Mouse (Mus musculus) layer of hippocampus, postnatal 10 days (tissue): Measurements from ENCODE around the gene Gab3. TPM values are rescaled to one million over a fixed set of nuclear protein-coding genes. Genes with fewer than 3 reads are reported as not detected.
A peak's percentile ranks its signal among the peaks of the same experiment; 100 is the strongest.
"Not testable (repeated sequence)": the region's sequence is repeated elsewhere in the genome, so short reads cannot be mapped to it uniquely, and the experiment has no call there.

Experiments used
- DNase-seq, 2 experiments: peaks; one replicate each; pipeline ENCODE4 v3.0.0; 2021; ENCODE audit warnings: low spot score in 2 of 2
- total RNA-seq, 2 experiments: library from RNA; stranded (reverse); gene quantifications; 2 replicates each; pipeline ENCODE4 v1.2.3; 2021

Gab3 gene
- total RNA-seq, 2 experiments from 2014 or later, result 1.3 to 3.2 TPM

DNA sequence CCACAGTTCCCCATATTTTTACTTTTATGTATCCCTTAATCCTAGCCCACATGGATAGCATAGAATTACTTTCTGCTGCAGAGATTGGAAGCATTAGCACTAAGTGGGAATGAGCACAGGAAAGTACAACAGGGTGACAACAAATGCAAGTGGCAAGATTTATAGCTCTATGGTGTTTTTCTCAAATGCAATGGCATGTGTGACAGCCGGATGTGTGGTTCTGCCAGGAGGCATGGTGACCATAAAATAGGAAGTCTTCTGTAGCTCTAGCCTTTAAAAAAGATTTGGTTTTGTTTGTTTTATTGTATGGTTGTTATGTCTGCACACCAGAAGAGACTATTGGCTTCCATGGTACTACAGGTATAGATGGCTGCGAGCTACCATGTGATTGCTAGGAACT is 50.1 kb downstream of the Gab3 start:
- DNase-seq, result no peak

DNA sequence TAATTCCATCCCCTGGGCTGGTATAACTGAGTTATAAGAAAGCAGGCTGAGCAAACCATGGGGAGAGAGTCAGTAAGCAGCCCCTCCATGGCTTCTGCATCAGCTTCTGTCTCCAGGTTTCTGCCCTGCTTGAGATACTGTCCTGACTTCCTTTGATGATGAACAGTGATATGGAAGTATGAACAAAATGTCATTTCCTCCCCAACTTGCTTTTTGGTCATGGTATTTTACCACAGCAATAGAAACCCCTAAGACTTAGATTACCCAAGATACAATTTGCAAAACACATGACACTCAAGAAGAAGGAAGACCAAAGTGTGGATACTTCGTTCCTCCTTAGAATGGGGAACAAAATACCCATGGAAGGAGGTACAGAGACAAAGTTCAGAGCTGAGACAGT is 51.2 kb downstream of the Gab3 start:
- not testable (repeated sequence) for DNase-seq

DNA sequence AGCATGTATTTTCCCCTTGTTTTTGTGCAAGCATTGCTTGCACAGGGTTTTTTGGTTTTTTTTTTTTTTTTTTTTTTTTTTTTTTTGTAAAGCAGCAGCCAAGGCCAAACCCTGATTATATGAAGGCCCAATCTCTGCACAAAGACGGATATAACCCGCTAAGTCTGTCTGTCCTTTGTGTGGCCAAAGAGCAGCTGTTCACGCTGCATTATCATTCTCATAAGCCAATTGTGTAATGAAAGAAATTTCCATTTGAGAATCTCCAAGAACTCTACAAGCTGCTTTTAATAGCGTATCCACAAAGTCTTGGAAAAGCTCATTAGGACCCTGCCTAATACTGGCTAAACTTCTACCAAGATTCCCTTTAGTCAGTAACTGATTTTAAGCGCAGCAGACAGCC is 101.5 kb downstream of the Gab3 start:
- DNase-seq, result no peak

DNA sequence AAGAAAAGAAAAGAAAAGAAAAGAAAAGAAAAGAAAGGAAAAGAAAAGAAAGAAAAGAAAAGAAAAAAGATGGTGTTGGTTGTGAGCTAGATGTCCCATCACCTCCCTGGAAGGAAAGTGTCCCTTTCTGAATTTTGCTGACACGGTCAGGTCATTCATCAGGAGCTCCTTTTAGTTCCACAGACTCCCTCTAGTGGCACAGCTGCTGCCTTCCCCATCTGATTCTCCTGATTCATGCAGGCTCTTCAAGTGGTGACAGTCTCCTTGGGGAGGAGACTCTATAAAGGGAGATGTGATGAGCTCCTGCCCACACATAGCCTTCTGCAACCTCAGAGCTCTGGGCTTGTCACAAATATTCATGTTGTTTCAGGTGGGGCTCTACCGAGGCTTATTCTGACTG is 122.4 kb downstream of the Gab3 start:
- peak; percentile 3 to 21 for DNase-seq

DNA sequence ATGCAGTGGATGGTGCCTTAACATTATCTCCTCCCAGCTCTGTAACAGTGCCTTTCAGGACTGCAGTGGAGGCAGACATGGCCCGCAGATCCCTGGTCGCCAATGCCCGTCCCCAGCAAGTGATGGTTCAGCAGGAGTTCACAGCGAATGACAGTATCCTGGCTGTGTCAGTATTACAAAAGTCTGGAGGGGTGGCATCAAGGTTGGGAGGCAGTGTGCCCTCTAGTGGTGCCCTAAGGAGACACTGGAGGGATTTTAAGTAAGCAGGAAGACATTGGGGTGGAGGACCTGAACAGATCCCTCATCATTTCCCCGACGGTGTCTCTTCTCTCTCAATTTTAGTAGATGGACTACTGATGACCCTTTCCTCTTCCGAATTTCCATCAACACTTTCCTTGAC is 126.1 kb downstream of the Gab3 start:
- DNase-seq, result not testable (repeated sequence)

Other genes starting within 250 kb of the Gab3 start
- under 1 TPM in 1 of 2 experiments, not detected in 1; 0.25 TPM for gene Gm5936, start 248.3 kb downstream of the Gab3 start, total RNA-seq
- gene Dkc1, start 10.4 kb upstream of the Gab3 start, total RNA-seq, result 10 to 100 TPM; 26.0 to 32.4 TPM
- 10 to 100 TPM; 27.2 to 29.7 TPM for gene Mpp1, start 45.6 kb upstream of the Gab3 start, total RNA-seq
- not detected for gene Smim9, start 78.3 kb upstream of the Gab3 start, total RNA-seq